Mouse (Mus musculus): ENCODE results near the gene G0s2. TPM values are rescaled to one million over a fixed set of nuclear protein-coding genes. Genes with fewer than 3 reads are reported as not detected.

Gene G0s2
- polyA plus RNA-seq, 2 experiments = 54.9 to 71.8 TPM

- H3K36me3 ChIP-seq (replicated peaks; ENCODE audit: control insufficient read depth, insufficient read depth, low read depth) = no peaks in the 10 kb centered on the region
- DNase-seq (ENCODE audit: low read depth in 3 of 3, low spot score in 3 of 3) (no peak), ATAC-seq (ENCODE audit: insufficient read depth) (no peak)
- H3K4me2 ChIP-seq (ENCODE audit: low read depth) = no peak overlapping the region
- H3K4me1 ChIP-seq (replicated peaks; ENCODE audit: control insufficient read depth in 2 of 2, insufficient read depth in 2 of 2, low read length in 1 of 2) = peaks cover 0 to 21% of the 10 kb centered on the region in 2 experiments; a peak in 2 of 4 replicates
- WGBS (ENCODE audit: insufficient replicate concordance) = 55% methylated on average over 5 of the region's 5 CpGs
- no peaks in the 10 kb centered on the region for H3K9me3 ChIP-seq (ENCODE audit: control insufficient read depth, low read length)
- TF ChIP-seq EP300 (IDR thresholded peaks at IDR 0.05; ENCODE audit: low read depth) (no peak), CTCF (IDR thresholded peaks at IDR 0.05; ENCODE audit: low read depth) (no peak)
- no peak overlapping the region for H3K27ac ChIP-seq
- H3K4me3 ChIP-seq (ENCODE audit: insufficient read depth in 1 of 2, low read depth in 2 of 2, low read length in 2 of 2) = no peak overlapping the region
- no peaks in the 10 kb centered on the region for H3K27me3 ChIP-seq (ENCODE audit: control insufficient read depth, insufficient read depth, low read length)
- no peak overlapping the region for H3K9ac ChIP-seq (replicated peaks)
Measured at GRCm38 (mm10) chr1:193315705-193316357, 42.8 kb upstream of the G0s2 start.

- H3K36me3 ChIP-seq (replicated peaks; ENCODE audit: control insufficient read depth, insufficient read depth, low read depth) = no peaks in the 10 kb centered on the region
- H3K4me2 ChIP-seq (ENCODE audit: low read depth) = no peak overlapping the region; the same call in 1 of the 2 replicates
- ATAC-seq (ENCODE audit: insufficient read depth) = peak; percentile 76
- TF ChIP-seq CTCF (IDR thresholded peaks at IDR 0.05; ENCODE audit: low read depth) (no peak), EP300 (IDR thresholded peaks at IDR 0.05; ENCODE audit: low read depth) (no peak)
- H3K4me1 ChIP-seq (replicated peaks; ENCODE audit: control insufficient read depth in 2 of 2, insufficient read depth in 2 of 2, low read length in 1 of 2) = peaks cover 0 to 19% of the 10 kb centered on the region in 2 experiments; a peak in 2 of 4 replicates
- no peak overlapping the region for H3K27ac ChIP-seq
- no peaks in the 10 kb centered on the region for H3K27me3 ChIP-seq (ENCODE audit: control insufficient read depth, insufficient read depth, low read length)
- H3K9me3 ChIP-seq (ENCODE audit: control insufficient read depth, low read length) = no peaks in the 10 kb centered on the region
- DNase-seq (ENCODE audit: low read depth in 3 of 3, low spot score in 3 of 3) = peak; percentile 13 to 36 (median 30)
- no peak overlapping the region for H3K4me3 ChIP-seq (ENCODE audit: insufficient read depth in 1 of 2, low read depth in 2 of 2, low read length in 2 of 2)
- no peak overlapping the region for H3K9ac ChIP-seq (replicated peaks)
- 35% methylated on average over 1 of the region's 1 CpGs for WGBS (ENCODE audit: insufficient replicate concordance)
Measured at GRCm38 (mm10) chr1:193311596-193311995, 38.6 kb upstream of the G0s2 start.

GRCm38 (mm10) chr1:193310519-193311085 lies 37.6 kb upstream of the G0s2 start:
- TF ChIP-seq EP300 (IDR thresholded peaks at IDR 0.05; ENCODE audit: low read depth) (no peak), CTCF (IDR thresholded peaks at IDR 0.05; ENCODE audit: low read depth) (no peak)
- Histone ChIP-seq H3K9ac (replicated peaks) (no peak overlapping the region), H3K27ac (no peak overlapping the region), H3K4me1 (replicated peaks; ENCODE audit: control insufficient read depth in 2 of 2, insufficient read depth in 2 of 2, low read length in 1 of 2) (peaks cover 0 to 19% of the 10 kb centered on the region in 2 experiments; a peak in 2 of 4 replicates), H3K36me3 (replicated peaks; ENCODE audit: control insufficient read depth, insufficient read depth, low read depth) (no peaks in the 10 kb centered on the region), H3K27me3 (ENCODE audit: control insufficient read depth, insufficient read depth, low read length) (no peaks in the 10 kb centered on the region), H3K4me2 (ENCODE audit: low read depth) (no peak overlapping the region), H3K9me3 (ENCODE audit: control insufficient read depth, low read length) (no peaks in the 10 kb centered on the region), H3K4me3 (ENCODE audit: insufficient read depth in 1 of 2, low read depth in 2 of 2, low read length in 2 of 2) (no peak overlapping the region)
- ATAC-seq (ENCODE audit: insufficient read depth) (no peak), DNase-seq (ENCODE audit: low read depth in 3 of 3, low spot score in 3 of 3) (no peak)
- 63% methylated on average over 3 of the region's 3 CpGs for WGBS (ENCODE audit: insufficient replicate concordance)

GRCm38 (mm10) chr1:193309785-193310518 lies 36.9 kb upstream of the G0s2 start:
- H3K27me3 ChIP-seq (ENCODE audit: control insufficient read depth, insufficient read depth, low read length) = no peaks in the 10 kb centered on the region
- no peak for DNase-seq (ENCODE audit: low read depth in 3 of 3, low spot score in 3 of 3)
- H3K4me2 ChIP-seq (ENCODE audit: low read depth) = no peak overlapping the region
- H3K36me3 ChIP-seq (replicated peaks; ENCODE audit: control insufficient read depth, insufficient read depth, low read depth) = no peaks in the 10 kb centered on the region
- no peak overlapping the region for H3K27ac ChIP-seq
- WGBS (ENCODE audit: insufficient replicate concordance) = 19% methylated on average over 1 of the region's 1 CpGs
- H3K4me1 ChIP-seq (replicated peaks; ENCODE audit: control insufficient read depth in 2 of 2, insufficient read depth in 2 of 2, low read length in 1 of 2) = peaks cover 0 to 19% of the 10 kb centered on the region in 2 experiments; a peak in 2 of 4 replicates
- ATAC-seq (ENCODE audit: insufficient read depth) = no peak
- no peak overlapping the region for H3K9ac ChIP-seq (replicated peaks)
- H3K9me3 ChIP-seq (ENCODE audit: control insufficient read depth, low read length) = no peaks in the 10 kb centered on the region
- TF ChIP-seq CTCF (IDR thresholded peaks at IDR 0.05; ENCODE audit: low read depth) (no peak), EP300 (IDR thresholded peaks at IDR 0.05; ENCODE audit: low read depth) (no peak)
- H3K4me3 ChIP-seq (ENCODE audit: insufficient read depth in 1 of 2, low read depth in 2 of 2, low read length in 2 of 2) = no peak overlapping the region

GRCm38 (mm10) chr1:193306832-193307231 lies 33.8 kb upstream of the G0s2 start:
- ATAC-seq (ENCODE audit: insufficient read depth) = no peak
- H3K4me1 ChIP-seq (replicated peaks; ENCODE audit: control insufficient read depth in 2 of 2, insufficient read depth in 2 of 2, low read length in 1 of 2) = peaks cover 0 to 8% of the 10 kb centered on the region in 2 experiments; a peak in 2 of 4 replicates
- H3K36me3 ChIP-seq (replicated peaks; ENCODE audit: control insufficient read depth, insufficient read depth, low read depth) = no peaks in the 10 kb centered on the region
- WGBS (ENCODE audit: insufficient replicate concordance) = 64% methylated on average over 2 of the region's 2 CpGs
- no peak overlapping the region for H3K27ac ChIP-seq
- H3K4me3 ChIP-seq (ENCODE audit: insufficient read depth in 1 of 2, low read depth in 2 of 2, low read length in 2 of 2) = no peak overlapping the region
- H3K4me2 ChIP-seq (ENCODE audit: low read depth) = no peak overlapping the region
- TF ChIP-seq EP300 (IDR thresholded peaks at IDR 0.05; ENCODE audit: low read depth) (no peak), CTCF (IDR thresholded peaks at IDR 0.05; ENCODE audit: low read depth) (no peak)
- H3K9me3 ChIP-seq (ENCODE audit: control insufficient read depth, low read length) = no peaks in the 10 kb centered on the region
- H3K27me3 ChIP-seq (ENCODE audit: control insufficient read depth, insufficient read depth, low read length) = no peaks in the 10 kb centered on the region
- no peak overlapping the region for H3K9ac ChIP-seq (replicated peaks)
- DNase-seq (ENCODE audit: low read depth in 3 of 3, low spot score in 3 of 3) = no peak

All from liver, embryonic 14.5 days (tissue).